Mouse (Mus musculus): ENCODE results near the gene Cgnl1. TPM values are rescaled to one million over a fixed set of nuclear protein-coding genes. Genes with fewer than 3 reads are reported as not detected.
A peak's percentile ranks its signal among the peaks of the same experiment; 100 is the strongest.

The Cgnl1 gene
- polyA plus RNA-seq, 1 experiment from 2014 or later = 33.8 TPM

- Histone ChIP-seq H3K4me3 (replicated peaks; ENCODE audit: low read depth, low read length) (no peak overlapping the region), H3K36me3 (ENCODE audit: insufficient read depth, low read length) (no peaks in the 10 kb centered on the region), H3K27ac (no peak overlapping the region), H3K27me3 (ENCODE audit: insufficient read depth, low read length) (no peaks in the 10 kb centered on the region), H3K4me2 (ENCODE audit: low read length) (no peak overlapping the region), H3K4me1 (replicated peaks; ENCODE audit: insufficient read depth, low read length) (peaks cover 24% of the 10 kb centered on the region), H3K9ac (ENCODE audit: low read depth, low read length) (no peak overlapping the region), H3K9me3 (replicated peaks; ENCODE audit: low read length) (no peaks in the 10 kb centered on the region)
- DNase-seq (ENCODE audit: low spot score) = no peak
- ATAC-seq (replicated peaks; ENCODE audit: low FRiP score, low read depth) = no peak
- no peak for TF ChIP-seq CTCF (IDR thresholded peaks at IDR 0.05; ENCODE audit: low read depth)
- WGBS = 49% methylated on average over 4 of the region's 4 CpGs
Observed at GRCm38 (mm10) chr9:71753981-71754380, 17.4 kb downstream of the Cgnl1 start.

DNA sequence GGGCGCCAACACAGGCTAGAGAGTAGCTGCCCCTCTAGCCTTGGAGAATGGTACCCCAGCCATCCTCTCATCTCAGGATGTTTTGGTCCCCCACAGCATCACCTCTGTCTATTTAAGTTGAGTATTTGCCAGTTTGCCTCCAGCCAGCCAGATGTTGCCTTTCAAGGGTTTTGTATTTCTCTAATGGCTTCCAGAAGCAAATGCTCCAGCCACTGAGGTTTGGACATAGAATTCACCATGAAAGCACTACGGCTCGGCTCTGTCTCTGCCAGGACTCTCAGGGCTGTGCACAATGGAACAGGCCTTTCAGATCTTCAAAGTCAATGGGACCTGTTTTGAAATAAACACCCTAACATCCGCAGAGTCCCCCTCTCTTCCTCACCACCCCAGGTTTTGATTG, 17.9 kb downstream of the Cgnl1 start:
- H3K9ac ChIP-seq (ENCODE audit: low read depth, low read length) = no peak overlapping the region
- no peaks in the 10 kb centered on the region for H3K9me3 ChIP-seq (replicated peaks; ENCODE audit: low read length)
- no peak for TF ChIP-seq CTCF (IDR thresholded peaks at IDR 0.05; ENCODE audit: low read depth)
- no peak overlapping the region for H3K4me3 ChIP-seq (replicated peaks; ENCODE audit: low read depth, low read length)
- H3K4me2 ChIP-seq (ENCODE audit: low read length) = no peak overlapping the region
- WGBS = 50% methylated on average over 4 of the region's 4 CpGs
- ATAC-seq (replicated peaks; ENCODE audit: low FRiP score, low read depth) = no peak
- no peaks in the 10 kb centered on the region for H3K36me3 ChIP-seq (ENCODE audit: insufficient read depth, low read length)
- peaks cover 21% of the 10 kb centered on the region for H3K4me1 ChIP-seq (replicated peaks; ENCODE audit: insufficient read depth, low read length)
- H3K27ac ChIP-seq = no peak overlapping the region
- no peaks in the 10 kb centered on the region for H3K27me3 ChIP-seq (ENCODE audit: insufficient read depth, low read length)
- no peak for DNase-seq (ENCODE audit: low spot score)

GRCm38 (mm10) chr9:71753117-71753516, 18.3 kb downstream of the Cgnl1 start:
- Histone ChIP-seq H3K36me3 (ENCODE audit: insufficient read depth, low read length) (no peaks in the 10 kb centered on the region), H3K27ac (0 out of 2 replicates have a peak overlapping the region, but pooled peaks have one; percentile 38), H3K4me2 (ENCODE audit: low read length) (no peak overlapping the region), H3K9me3 (replicated peaks; ENCODE audit: low read length) (no peaks in the 10 kb centered on the region), H3K4me1 (replicated peaks; ENCODE audit: insufficient read depth, low read length) (peaks cover 20% of the 10 kb centered on the region), H3K4me3 (replicated peaks; ENCODE audit: low read depth, low read length) (no peak overlapping the region), H3K27me3 (ENCODE audit: insufficient read depth, low read length) (no peaks in the 10 kb centered on the region), H3K9ac (ENCODE audit: low read depth, low read length) (no peak overlapping the region)
- ATAC-seq (replicated peaks; ENCODE audit: low FRiP score, low read depth) = no peak; the same call in 1 of the 2 replicates
- DNase-seq (ENCODE audit: low spot score) = no peak
- TF ChIP-seq CTCF (IDR thresholded peaks at IDR 0.05; ENCODE audit: low read depth) = no peak
- WGBS = 46% methylated on average over 2 of the region's 2 CpGs

DNA sequence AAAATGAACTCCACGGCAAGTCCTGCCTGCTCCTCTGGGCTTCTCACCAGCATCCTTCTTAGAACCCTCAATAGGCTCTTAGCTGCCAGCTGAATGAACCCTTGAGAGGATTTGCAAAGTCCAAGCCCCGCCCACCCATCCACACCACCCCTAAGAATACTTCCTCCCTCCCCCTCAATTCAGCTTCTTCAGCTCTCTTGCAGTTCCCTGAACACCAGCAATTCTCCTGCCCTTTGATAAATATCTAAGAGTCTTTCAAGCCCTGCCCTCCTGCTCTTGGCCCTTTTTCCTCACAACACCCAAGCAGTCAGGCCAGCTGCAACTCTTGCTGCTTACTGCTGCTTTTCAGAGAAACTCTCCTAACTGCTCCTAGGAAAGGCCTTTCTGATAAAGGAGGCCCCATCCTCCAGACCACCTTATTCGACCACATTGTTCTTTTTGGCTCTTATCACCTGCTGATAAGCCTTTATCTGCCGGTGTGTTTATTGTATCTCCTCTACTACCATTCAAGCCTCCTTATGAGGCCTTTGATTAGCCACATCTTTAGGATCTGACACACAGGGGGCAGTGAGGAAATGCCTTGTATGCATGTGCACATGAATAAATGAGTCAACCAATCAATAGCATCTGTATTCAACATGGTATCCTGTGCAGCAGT, 21.3 kb downstream of the Cgnl1 start:
- H3K4me2 ChIP-seq (ENCODE audit: low read length) = no peak overlapping the region
- 22% methylated on average over 4 of the region's 4 CpGs for WGBS
- no peak for TF ChIP-seq CTCF (IDR thresholded peaks at IDR 0.05; ENCODE audit: low read depth)
- no peaks in the 10 kb centered on the region for H3K9me3 ChIP-seq (replicated peaks; ENCODE audit: low read length)
- ATAC-seq (replicated peaks; ENCODE audit: low FRiP score, low read depth) = no peak
- H3K4me3 ChIP-seq (replicated peaks; ENCODE audit: low read depth, low read length) = no peak overlapping the region
- 0 out of 2 replicates have a peak overlapping the region, but pooled peaks have one; percentile 27 for H3K27ac ChIP-seq
- H3K27me3 ChIP-seq (ENCODE audit: insufficient read depth, low read length) = no peaks in the 10 kb centered on the region
- H3K9ac ChIP-seq (ENCODE audit: low read depth, low read length) = no peak overlapping the region
- H3K36me3 ChIP-seq (ENCODE audit: insufficient read depth, low read length) = no peaks in the 10 kb centered on the region
- DNase-seq (ENCODE audit: low spot score) = peak; percentile 69
- peaks cover 15% of the 10 kb centered on the region for H3K4me1 ChIP-seq (replicated peaks; ENCODE audit: insufficient read depth, low read length)

- Histone ChIP-seq H3K4me2 (ENCODE audit: low read length) (no peak overlapping the region), H3K27me3 (ENCODE audit: insufficient read depth, low read length) (no peaks in the 10 kb centered on the region), H3K9me3 (replicated peaks; ENCODE audit: low read length) (no peaks in the 10 kb centered on the region), H3K9ac (ENCODE audit: low read depth, low read length) (no peak overlapping the region), H3K36me3 (ENCODE audit: insufficient read depth, low read length) (no peaks in the 10 kb centered on the region), H3K4me3 (replicated peaks; ENCODE audit: low read depth, low read length) (no peak overlapping the region), H3K27ac (0 out of 2 replicates have a peak overlapping the region, but pooled peaks have one; percentile 13), H3K4me1 (replicated peaks; ENCODE audit: insufficient read depth, low read length) (peaks cover 6% of the 10 kb centered on the region; the same call in 1 of the 2 replicates)
- 45% methylated on average over 4 of the region's 4 CpGs for WGBS
- ATAC-seq (replicated peaks; ENCODE audit: low FRiP score, low read depth) (no peak), DNase-seq (ENCODE audit: low spot score) (no peak)
- no peak for TF ChIP-seq CTCF (IDR thresholded peaks at IDR 0.05; ENCODE audit: low read depth)
Observed at GRCm38 (mm10) chr9:71746405-71746804, 25.0 kb downstream of the Cgnl1 start.

DNA sequence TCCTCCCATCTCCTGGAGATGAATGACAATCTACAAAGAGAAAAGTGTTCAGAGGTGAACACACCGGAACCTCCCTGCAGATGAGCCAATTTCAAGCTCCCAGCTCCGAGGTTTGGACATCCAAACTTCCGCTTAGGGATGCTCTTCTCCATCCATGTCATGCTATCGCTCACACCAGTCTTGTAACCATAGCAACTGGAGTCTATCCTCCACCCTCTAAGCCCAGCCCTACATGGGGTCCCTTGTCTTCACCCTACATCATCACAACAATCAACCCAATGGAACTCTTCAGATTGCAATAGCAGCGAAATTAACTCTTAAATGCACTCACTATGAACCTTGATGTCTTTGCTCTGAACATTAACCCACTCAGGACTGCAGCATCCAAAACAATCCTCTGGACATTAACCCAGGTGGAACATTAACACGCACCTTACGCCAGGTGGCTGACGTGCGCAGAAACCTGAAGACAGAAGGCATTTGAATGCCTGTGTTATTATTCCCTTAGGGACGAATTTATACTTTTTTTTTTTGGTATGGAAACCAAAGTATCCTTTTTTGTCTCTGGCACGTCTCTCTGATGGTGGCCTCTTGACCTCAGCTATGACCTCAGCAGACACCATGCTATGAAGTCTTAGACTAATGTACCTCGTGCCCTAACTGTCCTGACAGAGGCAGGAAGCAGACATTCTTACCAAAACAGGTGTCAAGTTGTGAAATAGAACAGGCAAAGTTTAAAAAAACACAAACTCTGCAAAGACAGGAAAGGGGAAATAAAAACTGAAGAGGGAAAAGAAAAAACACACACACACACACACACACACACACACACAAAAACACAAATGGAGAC, 33.1 kb downstream of the Cgnl1 start:
- no peaks in the 10 kb centered on the region for H3K27me3 ChIP-seq (ENCODE audit: insufficient read depth, low read length)
- no peak overlapping the region for H3K4me3 ChIP-seq (replicated peaks; ENCODE audit: low read depth, low read length)
- no peak for ATAC-seq (replicated peaks; ENCODE audit: low FRiP score, low read depth)
- no peak for DNase-seq (ENCODE audit: low spot score)
- no peak overlapping the region for H3K4me2 ChIP-seq (ENCODE audit: low read length)
- 42% methylated on average over 12 of the region's 12 CpGs for WGBS
- H3K9ac ChIP-seq (ENCODE audit: low read depth, low read length) = no peak overlapping the region
- TF ChIP-seq CTCF (IDR thresholded peaks at IDR 0.05; ENCODE audit: low read depth) = no peak; the same call in 1 of the 2 replicates
- no peaks in the 10 kb centered on the region for H3K36me3 ChIP-seq (ENCODE audit: insufficient read depth, low read length)
- H3K9me3 ChIP-seq (replicated peaks; ENCODE audit: low read length) = no peaks in the 10 kb centered on the region
- H3K27ac ChIP-seq = no peak overlapping the region
- H3K4me1 ChIP-seq (replicated peaks; ENCODE audit: insufficient read depth, low read length) = no peaks in the 10 kb centered on the region

Measured in kidney, postnatal 0 days (tissue).